In the genomic region with DNA sequence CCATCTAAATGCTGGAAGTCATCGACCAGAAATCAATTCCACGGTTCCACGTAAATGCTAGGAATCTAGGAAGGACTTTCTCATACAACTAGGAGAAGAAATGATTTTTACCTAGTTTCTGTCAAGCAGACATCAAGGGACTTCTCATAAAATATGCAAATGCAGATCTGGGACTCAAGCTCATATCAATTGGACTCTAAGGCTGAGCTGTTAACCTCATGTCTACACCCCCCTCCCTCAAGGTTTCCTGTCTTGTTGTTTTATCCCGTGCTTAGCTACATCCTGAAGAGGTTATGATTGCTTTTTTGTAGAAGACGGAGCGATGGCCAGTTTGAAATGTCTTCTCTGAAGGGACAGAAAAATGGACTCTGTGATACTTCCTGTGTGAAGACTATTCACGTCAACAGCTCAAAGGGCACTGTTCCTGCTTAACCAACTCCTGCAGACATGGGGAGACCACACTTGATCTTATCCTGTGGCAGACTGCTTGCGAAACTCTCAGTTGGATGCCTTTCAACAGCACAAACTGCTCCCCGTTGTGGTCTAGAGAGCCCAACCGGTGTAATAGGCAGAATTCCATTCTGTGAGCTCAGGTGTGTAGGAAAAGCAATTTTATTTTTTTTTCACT, we compare ENCODE assay signal across 8 mouse cellular contexts.
A peak's percentile ranks its signal among the peaks of the same experiment; 100 is the strongest.
DNase-seq lines count a peak whose midpoint lies in the region; ATAC-seq lines count a peak whose summit lies in the region.
"Had no signal": no experiment of that assay in that cellular context is flagged by ENCODE, and none has a peak within 500 bp of the region (broad histone marks: within the 10 kb centered on the region; RNA-seq: fewer than 3 reads in every experiment).

No protein-coding gene starts in this region.

- H3K36me3 ChIP-seq in splenic B cell, adult 2 months (ENCODE audit: control insufficient read depth, insufficient read depth, low read length, poor library complexity, severe bottlenecking), result no peaks in the 10 kb centered on the region
- H3K36me3 ChIP-seq: hindbrain, embryonic 10.5 days had no signal

- ATAC-seq in cerebellum, adult (ENCODE audit: insufficient number of reproducible peaks, low FRiP score, low TSS enrichment), result no peak

- peak; percentile 9 for DNase-seq in layer of hippocampus, adult 11-12 months (ENCODE audit: low spot score)
- no peak for DNase-seq in layer of hippocampus, postnatal 36 days
- peak; percentile 37 for DNase-seq in T-cell, adult 2 months (ENCODE audit: low spot score)
- DNase-seq in kidney, postnatal 36 days, result peak; percentile 13 to 31
- DNase-seq in splenic B cell, adult 2 months (ENCODE audit: low read depth, low spot score), result peak; percentile 29
- DNase-seq in MN1 (ENCODE audit: low spot score), result no peak

- no peaks in the 10 kb centered on the region for H3K27me3 ChIP-seq in splenic B cell, adult 2 months (ENCODE audit: control insufficient read depth, insufficient read depth, low read length, poor library complexity, severe bottlenecking)

Comparison
In these comparisons a context has a peak if more than half of its experiments do, and no peak if none do; other contexts are left out.
1. DNase-seq: peak in layer of hippocampus, adult 11-12 months (single experiment), T-cell, adult 2 months (single experiment), kidney, postnatal 36 days (2 of 2) and splenic B cell, adult 2 months (single experiment); none in layer of hippocampus, postnatal 36 days (0 of 2) and MN1 (single experiment).